Mouse (Mus musculus): Measurements from ENCODE around the gene Gpr108. TPM values are rescaled to one million over a fixed set of nuclear protein-coding genes. Genes with fewer than 3 reads are reported as not detected.
A peak's percentile ranks its signal among the peaks of the same experiment; 100 is the strongest.

The Gpr108 gene
- polyA plus RNA-seq, 1 experiment from 2014 or later: 29.0 TPM

- H3K27ac ChIP-seq (replicated peaks in 1 of 2; ENCODE audit: control insufficient read depth in 1 of 2, insufficient read depth in 1 of 2, low read depth in 2 of 2, low read length in 2 of 2): no peak overlapping the region
- no peak for ATAC-seq (ENCODE audit: insufficient number of reproducible peaks, insufficient read depth, low FRiP score, low read depth)
- 68% methylated on average over 10 of the region's 10 CpGs for WGBS
- no peak overlapping the region for H3K4me3 ChIP-seq (ENCODE audit: control insufficient read depth in 1 of 2, insufficient read depth in 1 of 2, low read depth in 1 of 2, low read length in 2 of 2)
- H3K27me3 ChIP-seq (ENCODE audit: control insufficient read depth, insufficient read depth, low read length): no peaks in the 10 kb centered on the region
- H3K36me3 ChIP-seq (ENCODE audit: control insufficient read depth, insufficient read depth, low read length): no peaks in the 10 kb centered on the region
- no peak overlapping the region for H3K9ac ChIP-seq (ENCODE audit: low read length)
- no peaks in the 10 kb centered on the region for H3K4me1 ChIP-seq (ENCODE audit: control insufficient read depth in 2 of 2, insufficient read depth in 2 of 2, low read length in 2 of 2)
- H3K4me2 ChIP-seq (ENCODE audit: low read length): no peak overlapping the region
- no peaks in the 10 kb centered on the region for H3K9me3 ChIP-seq (ENCODE audit: control insufficient read depth, low read length)
Observed at GRCm38 (mm10) chr17:57201841-57202724, 46.2 kb downstream of the Gpr108 start.

GRCm38 (mm10) chr17:57198252-57198651, 50.0 kb downstream of the Gpr108 start:
- no peak for ATAC-seq (ENCODE audit: insufficient number of reproducible peaks, insufficient read depth, low FRiP score, low read depth)
- Histone ChIP-seq H3K27ac (replicated peaks in 1 of 2; ENCODE audit: control insufficient read depth in 1 of 2, insufficient read depth in 1 of 2, low read depth in 2 of 2, low read length in 2 of 2) (no peak overlapping the region), H3K9me3 (ENCODE audit: control insufficient read depth, low read length) (no peaks in the 10 kb centered on the region), H3K27me3 (ENCODE audit: control insufficient read depth, insufficient read depth, low read length) (no peaks in the 10 kb centered on the region), H3K4me1 (ENCODE audit: control insufficient read depth in 2 of 2, insufficient read depth in 2 of 2, low read length in 2 of 2) (no peaks in the 10 kb centered on the region), H3K4me2 (ENCODE audit: low read length) (no peak overlapping the region), H3K9ac (ENCODE audit: low read length) (no peak overlapping the region), H3K4me3 (ENCODE audit: control insufficient read depth in 1 of 2, insufficient read depth in 1 of 2, low read depth in 1 of 2, low read length in 2 of 2) (no peak overlapping the region), H3K36me3 (ENCODE audit: control insufficient read depth, insufficient read depth, low read length) (no peaks in the 10 kb centered on the region)
- WGBS: 56% methylated on average over 3 of the region's 3 CpGs

GRCm38 (mm10) chr17:57195326-57196010, 52.8 kb downstream of the Gpr108 start:
- ATAC-seq (ENCODE audit: insufficient number of reproducible peaks, insufficient read depth, low FRiP score, low read depth): no peak
- H3K4me3 ChIP-seq (ENCODE audit: control insufficient read depth in 1 of 2, insufficient read depth in 1 of 2, low read depth in 1 of 2, low read length in 2 of 2): no peak overlapping the region
- H3K9me3 ChIP-seq (ENCODE audit: control insufficient read depth, low read length): no peaks in the 10 kb centered on the region
- H3K4me2 ChIP-seq (ENCODE audit: low read length): no peak overlapping the region
- H3K36me3 ChIP-seq (ENCODE audit: control insufficient read depth, insufficient read depth, low read length): no peaks in the 10 kb centered on the region
- H3K9ac ChIP-seq (ENCODE audit: low read length): no peak overlapping the region
- H3K27me3 ChIP-seq (ENCODE audit: control insufficient read depth, insufficient read depth, low read length): no peaks in the 10 kb centered on the region
- no peaks in the 10 kb centered on the region for H3K4me1 ChIP-seq (ENCODE audit: control insufficient read depth in 2 of 2, insufficient read depth in 2 of 2, low read length in 2 of 2)
- H3K27ac ChIP-seq (replicated peaks in 1 of 2; ENCODE audit: control insufficient read depth in 1 of 2, insufficient read depth in 1 of 2, low read depth in 2 of 2, low read length in 2 of 2): no peak overlapping the region
- WGBS: 68% methylated on average over 8 of the region's 8 CpGs

GRCm38 (mm10) chr17:57194771-57195170, 53.5 kb downstream of the Gpr108 start:
- no peak overlapping the region for H3K4me2 ChIP-seq (ENCODE audit: low read length)
- H3K27me3 ChIP-seq (ENCODE audit: control insufficient read depth, insufficient read depth, low read length): no peaks in the 10 kb centered on the region
- no peaks in the 10 kb centered on the region for H3K36me3 ChIP-seq (ENCODE audit: control insufficient read depth, insufficient read depth, low read length)
- ATAC-seq (ENCODE audit: insufficient number of reproducible peaks, insufficient read depth, low FRiP score, low read depth): 0 out of 2 replicates have a peak, but pooled peaks have one; percentile 17
- whole genome bisulfite sequencing: 66% methylated on average over 3 of the region's 3 CpGs
- H3K9ac ChIP-seq (ENCODE audit: low read length): no peak overlapping the region
- H3K9me3 ChIP-seq (ENCODE audit: control insufficient read depth, low read length): no peaks in the 10 kb centered on the region
- H3K4me1 ChIP-seq (ENCODE audit: control insufficient read depth in 2 of 2, insufficient read depth in 2 of 2, low read length in 2 of 2): no peaks in the 10 kb centered on the region
- no peak overlapping the region for H3K4me3 ChIP-seq (ENCODE audit: control insufficient read depth in 1 of 2, insufficient read depth in 1 of 2, low read depth in 1 of 2, low read length in 2 of 2)
- H3K27ac ChIP-seq (replicated peaks in 1 of 2; ENCODE audit: control insufficient read depth in 1 of 2, insufficient read depth in 1 of 2, low read depth in 2 of 2, low read length in 2 of 2): no peak overlapping the region

- no peak within 1 kb of the TSS for H3K27ac ChIP-seq (replicated peaks in 1 of 2; ENCODE audit: control insufficient read depth in 1 of 2, insufficient read depth in 1 of 2, low read depth in 2 of 2, low read length in 2 of 2)
- WGBS: 70% methylated on average over 11 of the region's 11 CpGs
- H3K4me2 ChIP-seq (ENCODE audit: low read length): no peak within 1 kb of the TSS
- H3K9ac ChIP-seq (ENCODE audit: low read length): no peak within 1 kb of the TSS
- H3K27me3 ChIP-seq (ENCODE audit: control insufficient read depth, insufficient read depth, low read length): no peaks in the 10 kb centered on the region
- no peaks in the 10 kb centered on the region for H3K9me3 ChIP-seq (ENCODE audit: control insufficient read depth, low read length)
- H3K4me1 ChIP-seq (ENCODE audit: control insufficient read depth in 2 of 2, insufficient read depth in 2 of 2, low read length in 2 of 2): no peaks in the 10 kb centered on the region
- H3K36me3 ChIP-seq (ENCODE audit: control insufficient read depth, insufficient read depth, low read length): no peaks in the 10 kb centered on the region
- ATAC-seq (ENCODE audit: insufficient number of reproducible peaks, insufficient read depth, low FRiP score, low read depth): no peak
- no peak within 1 kb of the TSS for H3K4me3 ChIP-seq (ENCODE audit: control insufficient read depth in 1 of 2, insufficient read depth in 1 of 2, low read depth in 1 of 2, low read length in 2 of 2)
Observed at GRCm38 (mm10) chr17:57194041-57194507, 54.2 kb downstream of the Gpr108 start, which contains the start of gene Tnfsf14. Gene Tnfsf14, minus strand, starts transcription at chr17:57194177.

GRCm38 (mm10) chr17:57188510-57189192, 59.6 kb downstream of the Gpr108 start:
- no peak overlapping the region for H3K4me2 ChIP-seq (ENCODE audit: low read length)
- no peak for ATAC-seq (ENCODE audit: insufficient number of reproducible peaks, insufficient read depth, low FRiP score, low read depth)
- no peaks in the 10 kb centered on the region for H3K36me3 ChIP-seq (ENCODE audit: control insufficient read depth, insufficient read depth, low read length)
- no peak overlapping the region for H3K27ac ChIP-seq (replicated peaks in 1 of 2; ENCODE audit: control insufficient read depth in 1 of 2, insufficient read depth in 1 of 2, low read depth in 2 of 2, low read length in 2 of 2)
- no peaks in the 10 kb centered on the region for H3K27me3 ChIP-seq (ENCODE audit: control insufficient read depth, insufficient read depth, low read length)
- H3K4me1 ChIP-seq (ENCODE audit: control insufficient read depth in 2 of 2, insufficient read depth in 2 of 2, low read length in 2 of 2): no peaks in the 10 kb centered on the region
- WGBS: 62% methylated on average over 12 of the region's 12 CpGs
- H3K4me3 ChIP-seq (ENCODE audit: control insufficient read depth in 1 of 2, insufficient read depth in 1 of 2, low read depth in 1 of 2, low read length in 2 of 2): no peak overlapping the region
- H3K9ac ChIP-seq (ENCODE audit: low read length): no peak overlapping the region
- no peaks in the 10 kb centered on the region for H3K9me3 ChIP-seq (ENCODE audit: control insufficient read depth, low read length)

GRCm38 (mm10) chr17:57185641-57186040, 62.6 kb downstream of the Gpr108 start:
- Histone ChIP-seq H3K9me3 (ENCODE audit: control insufficient read depth, low read length) (no peaks in the 10 kb centered on the region), H3K27ac (replicated peaks in 1 of 2; ENCODE audit: control insufficient read depth in 1 of 2, insufficient read depth in 1 of 2, low read depth in 2 of 2, low read length in 2 of 2) (no peak overlapping the region), H3K36me3 (ENCODE audit: control insufficient read depth, insufficient read depth, low read length) (no peaks in the 10 kb centered on the region), H3K4me2 (ENCODE audit: low read length) (no peak overlapping the region), H3K4me3 (ENCODE audit: control insufficient read depth in 1 of 2, insufficient read depth in 1 of 2, low read depth in 1 of 2, low read length in 2 of 2) (no peak overlapping the region), H3K9ac (ENCODE audit: low read length) (no peak overlapping the region), H3K4me1 (ENCODE audit: control insufficient read depth in 2 of 2, insufficient read depth in 2 of 2, low read length in 2 of 2) (no peaks in the 10 kb centered on the region), H3K27me3 (ENCODE audit: control insufficient read depth, insufficient read depth, low read length) (no peaks in the 10 kb centered on the region)
- no peak for ATAC-seq (ENCODE audit: insufficient number of reproducible peaks, insufficient read depth, low FRiP score, low read depth)
- WGBS: 51% methylated on average over 2 of the region's 2 CpGs

Data from heart, embryonic 14.5 days (tissue).